Mouse (Mus musculus) CH12.LX (cell line): ENCODE data around the gene Lpcat3. TPM values are rescaled to one million over a fixed set of nuclear protein-coding genes. Genes with fewer than 3 reads are reported as not detected.
A peak's percentile ranks its signal among the peaks of the same experiment; 100 is the strongest.

Experiments
- DNase-seq: peaks from one replicate; pipeline ENCODE4 v3.0.0-alpha.2; 2013; ENCODE audit errors: extremely low read depth
- H3K27ac ChIP-seq: 2 replicates; pipeline ENCODE4 v1.5.1; 2012; ENCODE audit warnings: low read depth, mild to moderate bottlenecking, control low read depth, moderate library complexity; ENCODE audit not compliant: insufficient read depth
- H3K27me3 ChIP-seq: replicated peaks from 2 replicates; pipeline ENCODE3; 2012; ENCODE audit warnings: inconsistent platforms
- H3K36me3 ChIP-seq, 2 experiments: replicated peaks in 1 of 2; 2 replicates each; pipeline versions ENCODE3 to v1.6.1; 2012; ENCODE audit warnings: inconsistent platforms in 1 of 2, low read length in 1 of 2, mild to moderate bottlenecking in 1 of 2, mixed read lengths in 1 of 2, moderate library complexity in 1 of 2; ENCODE audit not compliant: control insufficient read depth in 1 of 2, insufficient read depth in 1 of 2
- H3K4me1 ChIP-seq, 2 experiments: 2 replicates each; pipeline ENCODE4 v1.6.1; 2012; ENCODE audit warnings: inconsistent platforms in 1 of 2, moderate library complexity in 1 of 2; ENCODE audit not compliant: insufficient read depth in 2 of 2, control insufficient read depth in 1 of 2
- H3K4me2 ChIP-seq: 2 replicates; pipeline ENCODE4 v1.6.1; 2012; ENCODE audit warnings: low read depth, mild to moderate bottlenecking, control low read depth; ENCODE audit not compliant: poor library complexity, insufficient read depth, severe bottlenecking
- H3K4me3 ChIP-seq, 3 experiments: fragments of 150-350 bp in 1 of 3; sonication (generic) in 1 of 3; replicated peaks in 1 of 3; 2 replicates each; pipeline versions ENCODE3 to v1.5.1; 2011 to 2012; ENCODE audit warnings: low read depth in 2 of 3, low read length in 2 of 3, mild to moderate bottlenecking in 2 of 3, moderate library complexity in 2 of 3, control low read depth in 1 of 3, improper control_type of control experiment in 1 of 3, inconsistent platforms in 1 of 3, mixed read lengths in 1 of 3; ENCODE audit not compliant: poor library complexity in 1 of 3
- H3K79me2 ChIP-seq: replicated peaks from 2 replicates; pipeline ENCODE4 v1.6.1; 2012; ENCODE audit warnings: mild to moderate bottlenecking, moderate library complexity; ENCODE audit not compliant: control insufficient read depth, poor library complexity, insufficient read depth, severe bottlenecking; ENCODE audit errors: extremely low read depth
- H3K9ac ChIP-seq: 2 replicates; pipeline ENCODE4 v1.6.1; 2012; ENCODE audit warnings: low read depth, mild to moderate bottlenecking, control low read depth, moderate library complexity; ENCODE audit not compliant: insufficient read depth
- H3K9me3 ChIP-seq: replicated peaks from 2 replicates; pipeline ENCODE3; 2012; ENCODE audit warnings: low read length, inconsistent platforms, mixed read lengths
- CHD2 ChIP-seq: IDR thresholded peaks from 2 replicates; pipeline ENCODE4 v1.6.1; 2011; ENCODE audit warnings: low read length, improper control_type of control experiment
- CTCF ChIP-seq, 2 experiments: IDR thresholded peaks in 1 of 2; conservative IDR thresholded peaks in 1 of 2; 2 replicates each; pipeline ENCODE4 v1.5.1; 2011 to 2012; ENCODE audit warnings: low read depth in 2 of 2, low read length in 2 of 2, improper control_type of control experiment in 1 of 2, inconsistent platforms in 1 of 2, mild to moderate bottlenecking in 1 of 2, moderate library complexity in 1 of 2
- ELF1 ChIP-seq: IDR thresholded peaks from 2 replicates; pipeline ENCODE4 v1.6.1; 2014; ENCODE audit warnings: low read depth, mild to moderate bottlenecking, inconsistent platforms, low read length, improper control_type of control experiment
- HCFC1 ChIP-seq: IDR thresholded peaks from 2 replicates; pipeline ENCODE4 v1.6.1; 2012; ENCODE audit warnings: low read depth, mild to moderate bottlenecking, inconsistent platforms, low read length, improper control_type of control experiment
- IRF4 ChIP-seq: IDR thresholded peaks from 2 replicates; pipeline ENCODE4 v1.6.1; 2014; ENCODE audit warnings: low read depth, mild to moderate bottlenecking, inconsistent platforms, low read length, improper control_type of control experiment
- JUN ChIP-seq: IDR thresholded peaks from 2 replicates; pipeline ENCODE4 v1.6.1; 2011; ENCODE audit warnings: low read depth, mild to moderate bottlenecking, low read length, improper control_type of control experiment, moderate library complexity; ENCODE audit not compliant: insufficient read depth
- KAT2A ChIP-seq: IDR thresholded peaks from 2 replicates; pipeline ENCODE4 v1.6.1; 2012; ENCODE audit warnings: low read length, improper control_type of control experiment, inconsistent platforms; ENCODE audit not compliant: insufficient replicate concordance
- MAFK ChIP-seq: IDR thresholded peaks from 2 replicates; pipeline ENCODE4 v1.6.1; 2011; ENCODE audit warnings: low read length, improper control_type of control experiment; ENCODE audit not compliant: insufficient replicate concordance
- MEF2A ChIP-seq: IDR thresholded peaks from 2 replicates; pipeline ENCODE4 v1.6.1; 2014; ENCODE audit warnings: low read depth, mild to moderate bottlenecking, inconsistent platforms, low read length, improper control_type of control experiment, borderline replicate concordance
- NELFE ChIP-seq: IDR thresholded peaks from 2 replicates; pipeline ENCODE4 v1.6.1; 2011; ENCODE audit warnings: low read depth, low read length, improper control_type of control experiment
- POLR2A ChIP-seq: IDR thresholded peaks from 2 replicates; pipeline ENCODE4 v1.6.1; 2011; ENCODE audit warnings: low read depth, mild to moderate bottlenecking, improper control_type of control experiment, low read length
- POLR2AphosphoS2 ChIP-seq: IDR thresholded peaks from 2 replicates; pipeline ENCODE4 v1.6.1; 2011; ENCODE audit warnings: low read depth, low read length, improper control_type of control experiment
- RAD21 ChIP-seq: IDR thresholded peaks from 2 replicates; pipeline ENCODE4 v1.6.1; 2011; ENCODE audit warnings: low read depth, mild to moderate bottlenecking, low read length, improper control_type of control experiment, moderate library complexity
- RCOR1 ChIP-seq: conservative IDR thresholded peaks from 2 replicates; pipeline ENCODE4 v1.6.1; 2012; ENCODE audit warnings: low read depth, mild to moderate bottlenecking, inconsistent platforms, low read length, improper control_type of control experiment
- SIN3A ChIP-seq: IDR thresholded peaks from 2 replicates; pipeline ENCODE4 v1.6.1; 2012; ENCODE audit warnings: low read length, improper control_type of control experiment, inconsistent platforms
- SMC3 ChIP-seq: IDR thresholded peaks from 2 replicates; pipeline ENCODE4 v1.6.1; 2011; ENCODE audit warnings: low read depth, low read length, improper control_type of control experiment
- TCF12 ChIP-seq: IDR thresholded peaks from 2 replicates; pipeline ENCODE4 v1.6.1; 2014; ENCODE audit warnings: low read depth, mild to moderate bottlenecking, inconsistent platforms, low read length, improper control_type of control experiment
- UBTF ChIP-seq: IDR thresholded peaks from 2 replicates; pipeline ENCODE4 v1.6.1; 2012; ENCODE audit warnings: low read depth, mild to moderate bottlenecking, inconsistent platforms, low read length, improper control_type of control experiment, moderate library complexity
- USF1 ChIP-seq: IDR thresholded peaks from 2 replicates; pipeline ENCODE4 v1.6.1; 2014; ENCODE audit warnings: low read depth, mild to moderate bottlenecking, inconsistent platforms, low read length, improper control_type of control experiment
- USF2 ChIP-seq: conservative IDR thresholded peaks from 2 replicates; pipeline ENCODE4 v1.6.1; 2011; ENCODE audit warnings: low read depth, low read length, improper control_type of control experiment
- ZC3H11A ChIP-seq: IDR thresholded peaks from 2 replicates; pipeline ENCODE4 v1.6.1; 2012; ENCODE audit warnings: low read depth, mild to moderate bottlenecking, inconsistent platforms, low read length, improper control_type of control experiment
- ZKSCAN1 ChIP-seq: IDR thresholded peaks from 2 replicates; pipeline ENCODE4 v1.6.1; 2012; ENCODE audit warnings: low read depth, inconsistent platforms, low read length, improper control_type of control experiment, borderline replicate concordance
- ZNF384 ChIP-seq: IDR thresholded peaks from 2 replicates; pipeline ENCODE4 v1.6.1; 2012; ENCODE audit warnings: low read depth, low read length, improper control_type of control experiment, inconsistent platforms
- dilution Hi-C: fragments of 300-500 bp; cut with MboI; formaldehyde crosslinking; loops from 2 replicates; pipeline ENCODE4 v1.14.3; 2020; ENCODE audit warnings: low sequenced_read_pairs; ENCODE audit not compliant: extremely low pct_unique_long_range_greater_than_20kb, extremely low pct_ligation_motif_present
- in situ Hi-C: fragments of 300-500 bp; cut with MboI; formaldehyde crosslinking; loops from 3 replicates; pipeline ENCODE4 v1.14.3; 2019; ENCODE audit warnings: low sequenced_read_pairs, low pct_ligation_motif_present, low pct_unique_long_range_greater_than_20kb, mixed read lengths
- polyA plus RNA-seq: library from polyadenylated mRNA; unstranded; fragments of >175 nt; gene quantifications from 2 replicates; pipeline ENCODE4 v1.2.1, GENCODE M21; 2012; ENCODE audit warnings: low read depth; ENCODE audit not compliant: insufficient read length
- total RNA-seq, 2 experiments: library from RNA; depleted of rRNA; stranded (reverse); fragments of 300-350 nt in 1 of 2; fragments of >200 nt in 1 of 2; gene quantifications; 2 replicates each; pipeline ENCODE4 v1.2.3; 2012 to 2014

Gene Lpcat3
- total and polyA plus RNA-seq, 3 experiments, result 52.9 to 113 (median 77.0) TPM

- no peak overlapping the region for H3K4me3 ChIP-seq
- peaks cover 68 to 87% of the 10 kb centered on the region in 2 experiments for H3K36me3 ChIP-seq
- in situ Hi-C loops, result no loop called here
- H3K27ac ChIP-seq, result no peak overlapping the region
- dilution Hi-C loops, result no loop called here
- no peak overlapping the region for H3K9ac ChIP-seq
- peaks cover 20% of the 10 kb centered on the region for H3K79me2 ChIP-seq
- no peaks in the 10 kb centered on the region for H3K9me3 ChIP-seq
- no peaks in the 10 kb centered on the region for H3K27me3 ChIP-seq
- H3K4me1 ChIP-seq, result peaks cover 24 to 67% of the 10 kb centered on the region in 2 experiments
- TF ChIP-seq JUN, result no peak
- peak; percentile 34; the same call in 1 of the 2 replicates for TF ChIP-seq POLR2AphosphoS2
- 0 out of 2 replicates have a peak, but pooled peaks have one; percentile 14 for TF ChIP-seq POLR2A
- TF ChIP-seq RAD21, result peak; percentile 41
- peak in 1 of 2 experiments; percentile 51; a peak in 2 of 4 replicates for TF ChIP-seq CTCF (conservative IDR thresholded peaks at IDR 0.05 in 1 of 2, IDR thresholded peaks at IDR 0.05 in 1 of 2; ENCODE audit: low read depth in 2 of 2, low read length in 2 of 2)
- TF ChIP-seq SIN3A, result no peak
- TF ChIP-seq, all 38 proteins: peak for 4
- no peak overlapping the region for H3K4me2 ChIP-seq
- no peak for DNase-seq
Measured at GRCm38 (mm10) chr6:124701338-124701737, 38.5 kb downstream of the Lpcat3 start.

DNA sequence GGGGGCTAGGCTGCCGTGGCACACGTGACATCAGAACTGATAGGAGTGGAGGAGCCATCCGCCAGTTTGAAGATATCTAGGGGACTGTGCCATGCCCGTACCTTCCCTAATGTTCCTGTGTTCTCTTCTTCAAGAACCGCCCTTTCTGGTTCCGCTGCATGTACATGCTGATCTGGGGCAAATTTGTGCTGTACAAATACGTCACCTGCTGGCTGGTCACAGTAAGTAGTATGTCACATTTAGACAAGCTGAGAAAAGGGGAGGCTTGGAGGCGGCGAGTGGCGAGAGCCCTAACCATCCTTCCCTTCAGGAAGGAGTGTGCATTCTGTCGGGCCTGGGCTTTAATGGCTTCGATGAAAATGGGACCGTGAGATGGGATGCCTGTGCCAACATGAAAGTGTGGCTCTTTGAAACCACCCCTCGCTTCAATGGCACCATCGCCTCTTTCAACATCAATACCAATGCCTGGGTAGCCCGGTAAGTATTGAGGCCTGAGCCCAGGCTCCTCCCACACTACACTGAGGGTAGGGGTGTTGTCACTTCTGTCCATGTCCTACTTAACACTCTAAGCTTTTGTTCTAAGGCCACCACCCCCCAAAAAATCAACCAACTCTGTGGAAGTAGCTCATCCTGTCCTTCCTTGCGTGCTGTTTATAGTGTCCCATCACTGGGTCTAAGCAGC is 39.4 kb downstream of the Lpcat3 start:
- in situ Hi-C loops, result no loop called here

DNA sequence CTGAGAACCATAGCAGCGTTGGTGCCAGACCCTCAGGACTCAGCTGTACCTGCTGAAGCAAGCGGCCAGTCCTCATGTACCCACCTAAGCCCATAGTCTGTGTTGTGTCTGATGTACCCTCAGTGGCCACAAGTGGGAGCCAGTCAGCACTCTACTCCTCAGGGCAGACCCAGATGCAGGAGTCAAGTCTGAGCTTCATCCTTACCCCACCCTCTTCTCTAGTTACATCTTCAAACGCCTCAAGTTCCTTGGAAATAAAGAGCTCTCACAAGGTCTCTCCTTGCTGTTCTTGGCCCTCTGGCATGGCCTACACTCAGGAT is 39.9 kb downstream of the Lpcat3 start:
- dilution Hi-C loops (no loop called here), in situ Hi-C loops (no loop called here)
- no peak overlapping the region for H3K4me3 ChIP-seq
- no peaks in the 10 kb centered on the region for H3K9me3 ChIP-seq
- peaks cover 31% of the 10 kb centered on the region for H3K79me2 ChIP-seq
- no peak for TF ChIP-seq ZC3H11A
- no peak for TF ChIP-seq MEF2A
- no peak for TF ChIP-seq UBTF
- no peak for TF ChIP-seq ELF1
- TF ChIP-seq POLR2A, result no peak
- TF ChIP-seq IRF4, result no peak
- no peak for TF ChIP-seq POLR2AphosphoS2
- TF ChIP-seq RAD21, result peak; percentile 58
- TF ChIP-seq USF2, result no peak
- TF ChIP-seq USF1, result no peak
- no peak for TF ChIP-seq HCFC1
- TF ChIP-seq ZKSCAN1, result no peak
- peak; percentile 87 for TF ChIP-seq SMC3
- TF ChIP-seq RCOR1, result no peak
- no peak for TF ChIP-seq TCF12
- TF ChIP-seq CHD2, result no peak
- TF ChIP-seq ZNF384, result no peak
- TF ChIP-seq CTCF (conservative IDR thresholded peaks at IDR 0.05 in 1 of 2, IDR thresholded peaks at IDR 0.05 in 1 of 2; ENCODE audit: low read depth in 2 of 2, low read length in 2 of 2), result peak; percentile 72 to 87
- no peak for TF ChIP-seq NELFE
- no peak for TF ChIP-seq MAFK
- peaks cover 28 to 67% of the 10 kb centered on the region in 2 experiments for H3K4me1 ChIP-seq
- DNase-seq, result peak; percentile 80
- peaks cover 74 to 89% of the 10 kb centered on the region in 2 experiments for H3K36me3 ChIP-seq
- H3K9ac ChIP-seq, result no peak overlapping the region
- H3K27ac ChIP-seq, result no peak overlapping the region
- no peaks in the 10 kb centered on the region for H3K27me3 ChIP-seq
- H3K4me2 ChIP-seq, result no peak overlapping the region

More for the DNA sequence above, 39.4 kb downstream of the Lpcat3 start:
- no peaks in the 10 kb centered on the region for H3K9me3 ChIP-seq
- peaks cover 26% of the 10 kb centered on the region for H3K79me2 ChIP-seq
- H3K27ac ChIP-seq, result no peak overlapping the region
- H3K4me1 ChIP-seq, result peaks cover 26 to 67% of the 10 kb centered on the region in 2 experiments
- H3K4me2 ChIP-seq, result no peak overlapping the region
- no peaks in the 10 kb centered on the region for H3K27me3 ChIP-seq
- DNase-seq, result no peak
- dilution Hi-C loops, result no loop called here
- H3K36me3 ChIP-seq, result peaks cover 69 to 85% of the 10 kb centered on the region in 2 experiments
- no peak overlapping the region for H3K9ac ChIP-seq
- H3K4me3 ChIP-seq, result no peak overlapping the region
- no peak for TF ChIP-seq KAT2A
